Mouse (Mus musculus): Measurements from ENCODE around the gene Cad. TPM values are rescaled to one million over a fixed set of nuclear protein-coding genes. Genes with fewer than 3 reads are reported as not detected.

The Cad gene
- polyA plus RNA-seq, 1 experiment from 2014 or later, result 15.7 TPM

Other genes with a start within 250 kb of the Cad start
- 138 and 157 TPM in 2 replicates for gene Mapre3, start 240.1 kb upstream of the Cad start, polyA plus RNA-seq (2015; fragmentation: Nextera tagmentation; extraction: Ambion mirVana)
- 65.3 and 67.7 TPM in 2 replicates for gene Tmem214, start 186.8 kb upstream of the Cad start, polyA plus RNA-seq (2015; fragmentation: Nextera tagmentation; extraction: Ambion mirVana)
- gene Agbl5, start 166.1 kb upstream of the Cad start, polyA plus RNA-seq (2015; fragmentation: Nextera tagmentation; extraction: Ambion mirVana), result 20.6 and 25.7 TPM in 2 replicates
- gene Ost4, start 147.0 kb upstream of the Cad start, polyA plus RNA-seq (2015; fragmentation: Nextera tagmentation; extraction: Ambion mirVana), result 242 and 266 TPM in 2 replicates
- 17.0 and 17.5 TPM in 2 replicates for gene Emilin1, start 141.4 kb upstream of the Cad start, polyA plus RNA-seq (2015; fragmentation: Nextera tagmentation; extraction: Ambion mirVana)
- 9.9 and 10.7 TPM in 2 replicates for gene Khk, start 133.3 kb upstream of the Cad start, polyA plus RNA-seq (2015; fragmentation: Nextera tagmentation; extraction: Ambion mirVana)
- gene Cgref1, start 109.2 kb upstream of the Cad start, polyA plus RNA-seq (2015; fragmentation: Nextera tagmentation; extraction: Ambion mirVana), result 67.3 and 68.4 TPM in 2 replicates
- 103 and 124 TPM in 2 replicates for gene Preb, start 94.4 kb upstream of the Cad start, polyA plus RNA-seq (2015; fragmentation: Nextera tagmentation; extraction: Ambion mirVana)
- not detected in 2 replicates for gene Tcf23, start 86.1 kb upstream of the Cad start, polyA plus RNA-seq (2015; fragmentation: Nextera tagmentation; extraction: Ambion mirVana)
- gene Atraid, start 6.5 kb upstream of the Cad start, polyA plus RNA-seq (2015; fragmentation: Nextera tagmentation; extraction: Ambion mirVana), result 161 and 176 TPM in 2 replicates
- 26.1 and 26.3 TPM in 2 replicates for gene Slc5a6, start 5.9 kb upstream of the Cad start, polyA plus RNA-seq (2015; fragmentation: Nextera tagmentation; extraction: Ambion mirVana)
- not detected in 2 replicates for gene Dnajc5g, start 51.5 kb downstream of the Cad start, polyA plus RNA-seq (2015; fragmentation: Nextera tagmentation; extraction: Ambion mirVana)
- 36.2 and 46.7 TPM in 2 replicates for gene Slc30a3, start 53.5 kb downstream of the Cad start, polyA plus RNA-seq (2015; fragmentation: Nextera tagmentation; extraction: Ambion mirVana)
- not detected in 2 replicates for gene Trim54, start 61.9 kb downstream of the Cad start, polyA plus RNA-seq (2015; fragmentation: Nextera tagmentation; extraction: Ambion mirVana)
- gene Ucn, start 84.0 kb downstream of the Cad start, polyA plus RNA-seq (2015; fragmentation: Nextera tagmentation; extraction: Ambion mirVana), result not detected in 2 replicates
- gene Mpv17, start 99.5 kb downstream of the Cad start, polyA plus RNA-seq (2015; fragmentation: Nextera tagmentation; extraction: Ambion mirVana), result 54.0 and 60.1 TPM in 2 replicates
- gene Gm29609, start 125.1 kb downstream of the Cad start, polyA plus RNA-seq (2015; fragmentation: Nextera tagmentation; extraction: Ambion mirVana), result 1.6 and 2.7 TPM in 2 replicates
- gene Gtf3c2, start 125.4 kb downstream of the Cad start, polyA plus RNA-seq (2015; fragmentation: Nextera tagmentation; extraction: Ambion mirVana), result 62.9 and 67.1 TPM in 2 replicates
- gene Snx17, start 138.4 kb downstream of the Cad start, polyA plus RNA-seq (2015; fragmentation: Nextera tagmentation; extraction: Ambion mirVana), result 115 and 118 TPM in 2 replicates
- gene Eif2b4, start 138.7 kb downstream of the Cad start, polyA plus RNA-seq (2015; fragmentation: Nextera tagmentation; extraction: Ambion mirVana), result 76.1 and 86.9 TPM in 2 replicates
- 16.2 and 17.4 TPM in 2 replicates for gene Zfp513, start 147.5 kb downstream of the Cad start, polyA plus RNA-seq (2015; fragmentation: Nextera tagmentation; extraction: Ambion mirVana)
- gene Ppm1g, start 165.9 kb downstream of the Cad start, polyA plus RNA-seq (2015; fragmentation: Nextera tagmentation; extraction: Ambion mirVana), result 171 and 182 TPM in 2 replicates
- gene Nrbp1, start 186.1 kb downstream of the Cad start, polyA plus RNA-seq (2015; fragmentation: Nextera tagmentation; extraction: Ambion mirVana), result 163 and 171 TPM in 2 replicates
- gene Gm9970, start 186.5 kb downstream of the Cad start, polyA plus RNA-seq (2015; fragmentation: Nextera tagmentation; extraction: Ambion mirVana), result 0.63 and 1.4 TPM in 2 replicates
- 2.6 and 3.6 TPM in 2 replicates for gene Krtcap3, start 196.9 kb downstream of the Cad start, polyA plus RNA-seq (2015; fragmentation: Nextera tagmentation; extraction: Ambion mirVana)
- 31.5 and 40.0 TPM in 2 replicates for gene Ift172, start 236.3 kb downstream of the Cad start, polyA plus RNA-seq (2015; fragmentation: Nextera tagmentation; extraction: Ambion mirVana)
- gene Fndc4, start 241.3 kb downstream of the Cad start, polyA plus RNA-seq (2015; fragmentation: Nextera tagmentation; extraction: Ambion mirVana), result 103 and 114 TPM in 2 replicates
- 0.19 and 0.24 TPM in 2 replicates for gene Gckr, start 242.7 kb downstream of the Cad start, polyA plus RNA-seq (2015; fragmentation: Nextera tagmentation; extraction: Ambion mirVana)